Mouse (Mus musculus) MEL (cell line): Measurements from ENCODE around the gene Tjp3. TPM values are rescaled to one million over a fixed set of nuclear protein-coding genes. Genes with fewer than 3 reads are reported as not detected.
A peak's percentile ranks its signal among the peaks of the same experiment; 100 is the strongest.

ENCODE experiments used
- DNase-seq: peaks from one replicate; pipeline ENCODE4 v3.0.0; 2011; ENCODE audit warnings: low read depth, low spot score
- H3K27ac ChIP-seq: 2 replicates; pipeline ENCODE4 v1.5.1; 2012; ENCODE audit warnings: low read depth, mild to moderate bottlenecking, control low read depth, low read length, moderate library complexity; ENCODE audit not compliant: control insufficient read depth
- H3K27me3 ChIP-seq, 2 experiments: fragments of 150-350 bp in 1 of 2; sonication (generic) in 1 of 2; 2 replicates each; pipeline ENCODE4 v1.6.1; 2012; ENCODE audit warnings: low read length in 2 of 2, mild to moderate bottlenecking in 2 of 2, improper control_type of control experiment in 1 of 2, moderate library complexity in 1 of 2; ENCODE audit not compliant: insufficient read depth in 2 of 2, control insufficient read depth in 1 of 2
- H3K36me3 ChIP-seq, 2 experiments: 2 replicates each; pipeline ENCODE4 v1.6.1; 2012 to 2014; ENCODE audit warnings: low read length in 2 of 2, improper control_type of control experiment in 1 of 2, inconsistent platforms in 1 of 2, mild to moderate bottlenecking in 1 of 2; ENCODE audit not compliant: insufficient read depth in 2 of 2, control insufficient read depth in 1 of 2
- H3K4me1 ChIP-seq, 2 experiments: fragments of 150-350 bp in 1 of 2; sonication (generic) in 1 of 2; 2 replicates each; pipeline ENCODE4 v1.6.1; 2012; ENCODE audit warnings: low read length in 2 of 2, improper control_type of control experiment in 1 of 2, mild to moderate bottlenecking in 1 of 2; ENCODE audit not compliant: insufficient read depth in 2 of 2, control insufficient read depth in 1 of 2
- H3K4me3 ChIP-seq, 2 experiments: fragments of 150-350 bp in 1 of 2; sonication (generic) in 1 of 2; 2 replicates each; pipeline ENCODE4 v1.5.1; 2012; ENCODE audit warnings: low read depth in 2 of 2, low read length in 2 of 2, mild to moderate bottlenecking in 2 of 2, moderate library complexity in 2 of 2, control low read depth in 1 of 2, improper control_type of control experiment in 1 of 2; ENCODE audit not compliant: control insufficient read depth in 1 of 2, insufficient read depth in 1 of 2
- H3K79me2 ChIP-seq: 2 replicates; pipeline ENCODE4 v1.6.1; 2012; ENCODE audit warnings: mild to moderate bottlenecking, low read length, moderate library complexity; ENCODE audit not compliant: control insufficient read depth, poor library complexity, insufficient read depth
- H3K9ac ChIP-seq: 2 replicates; pipeline ENCODE4 v1.6.1; 2012; ENCODE audit warnings: low read depth, mild to moderate bottlenecking, control low read depth, low read length, moderate library complexity; ENCODE audit not compliant: control insufficient read depth, poor library complexity, severe bottlenecking
- H3K9me3 ChIP-seq: fragments of 150-350 bp; sonication (generic); replicated peaks from 2 replicates; pipeline ENCODE4 v1.6.1; 2012; ENCODE audit warnings: mild to moderate bottlenecking, low read length, improper control_type of control experiment, moderate library complexity; ENCODE audit not compliant: insufficient read depth
- BHLHE40 ChIP-seq: IDR thresholded peaks from 2 replicates; pipeline ENCODE4 v1.6.1; 2012; ENCODE audit warnings: low read depth, mild to moderate bottlenecking, inconsistent platforms, low read length, improper control_type of control experiment, borderline replicate concordance
- CHD1 ChIP-seq: IDR thresholded peaks from 2 replicates; pipeline ENCODE4 v1.6.1; 2012; ENCODE audit warnings: low read depth, mild to moderate bottlenecking, inconsistent platforms, low read length, improper control_type of control experiment
- E2F4 ChIP-seq: IDR thresholded peaks from 2 replicates; pipeline ENCODE4 v1.6.1; 2011; ENCODE audit warnings: low read depth, low read length, improper control_type of control experiment, borderline replicate concordance
- ELF1 ChIP-seq: IDR thresholded peaks from 2 replicates; pipeline ENCODE4 v1.6.1; 2014; ENCODE audit warnings: low read depth, mild to moderate bottlenecking, inconsistent platforms, low read length, improper control_type of control experiment, moderate library complexity
- EP300 ChIP-seq, 2 experiments: IDR thresholded peaks; 2 replicates each; pipeline ENCODE4 v1.6.1; 2011; ENCODE audit warnings: improper control_type of control experiment in 2 of 2, low read length in 2 of 2, low read depth in 1 of 2, mild to moderate bottlenecking in 1 of 2
- GATA1 ChIP-seq: IDR thresholded peaks from 2 replicates; pipeline ENCODE4 v1.6.1; 2011; ENCODE audit warnings: low read depth, low read length, improper control_type of control experiment
- HCFC1 ChIP-seq: IDR thresholded peaks from 2 replicates; pipeline ENCODE4 v1.6.1; 2012; ENCODE audit warnings: low read depth, mild to moderate bottlenecking, inconsistent platforms, low read length, improper control_type of control experiment, moderate library complexity
- JUND ChIP-seq: IDR thresholded peaks from 2 replicates; pipeline ENCODE4 v1.6.1; 2011; ENCODE audit warnings: low read depth, mild to moderate bottlenecking, improper control_type of control experiment, low read length
- KAT2A ChIP-seq: conservative IDR thresholded peaks from 2 replicates; pipeline ENCODE4 v1.6.1; 2012; ENCODE audit warnings: low read depth, low read length, improper control_type of control experiment, inconsistent platforms
- MAFK ChIP-seq: IDR thresholded peaks from 2 replicates; pipeline ENCODE4 v1.6.1; 2011; ENCODE audit warnings: low read depth, mild to moderate bottlenecking, low read length, improper control_type of control experiment, borderline replicate concordance
- MAX ChIP-seq: IDR thresholded peaks from 2 replicates; pipeline ENCODE4 v1.6.1; 2011; ENCODE audit warnings: low read length, improper control_type of control experiment
- MAZ ChIP-seq: IDR thresholded peaks from 2 replicates; pipeline ENCODE4 v1.6.1; 2012; ENCODE audit warnings: low read depth, mild to moderate bottlenecking, inconsistent platforms, low read length, improper control_type of control experiment
- MEF2A ChIP-seq: IDR thresholded peaks from 2 replicates; pipeline ENCODE4 v1.6.1; 2014; ENCODE audit warnings: low read depth, mild to moderate bottlenecking, inconsistent platforms, low read length, improper control_type of control experiment; ENCODE audit not compliant: poor library complexity, insufficient replicate concordance, severe bottlenecking; ENCODE audit errors: extremely low read depth
- MXI1 ChIP-seq: IDR thresholded peaks from 2 replicates; pipeline ENCODE4 v1.6.1; 2011; ENCODE audit warnings: mild to moderate bottlenecking, low read depth, low read length, improper control_type of control experiment
- MYB ChIP-seq: IDR thresholded peaks from 2 replicates; pipeline ENCODE4 v1.6.1; 2011; ENCODE audit warnings: mild to moderate bottlenecking, low read depth, low read length, improper control_type of control experiment
- MYC ChIP-seq: IDR thresholded peaks from 2 replicates; pipeline ENCODE4 v1.6.1; 2011; ENCODE audit warnings: low read depth, mild to moderate bottlenecking, low read length, improper control_type of control experiment, moderate library complexity
- NELFE ChIP-seq: IDR thresholded peaks from 2 replicates; pipeline ENCODE4 v1.6.1; 2011; ENCODE audit warnings: low read depth, low read length, improper control_type of control experiment
- NRF1 ChIP-seq: IDR thresholded peaks from 2 replicates; pipeline ENCODE4 v1.6.1; 2014; ENCODE audit warnings: low read depth, mild to moderate bottlenecking, inconsistent platforms, low read length, improper control_type of control experiment, moderate library complexity; ENCODE audit not compliant: poor library complexity, insufficient read depth, severe bottlenecking
- POLR2A ChIP-seq, 2 experiments: IDR thresholded peaks; 2 replicates each; pipeline ENCODE4 v1.6.1; 2011 to 2012; ENCODE audit warnings: low read length in 2 of 2, mild to moderate bottlenecking in 2 of 2, control low read depth in 1 of 2, improper control_type of control experiment in 1 of 2, low read depth in 1 of 2, moderate library complexity in 1 of 2; ENCODE audit not compliant: control insufficient read depth in 1 of 2, insufficient read depth in 1 of 2, poor library complexity in 1 of 2
- POLR2AphosphoS2 ChIP-seq: IDR thresholded peaks from 2 replicates; pipeline ENCODE4 v1.6.1; 2011; ENCODE audit warnings: low read length, improper control_type of control experiment
- POLR2AphosphoS5 ChIP-seq: IDR thresholded peaks from 2 replicates; pipeline ENCODE4 v1.6.1; 2012; ENCODE audit warnings: low read depth, borderline replicate concordance, mild to moderate bottlenecking, inconsistent platforms, low read length, moderate library complexity, mixed read lengths
- RCOR1 ChIP-seq: IDR thresholded peaks from 2 replicates; pipeline ENCODE4 v1.6.1; 2012; ENCODE audit warnings: low read depth, mild to moderate bottlenecking, inconsistent platforms, low read length, improper control_type of control experiment
- SIN3A ChIP-seq: IDR thresholded peaks from 2 replicates; pipeline ENCODE4 v1.6.1; 2012; ENCODE audit warnings: low read length, improper control_type of control experiment, inconsistent platforms
- SMC3 ChIP-seq: IDR thresholded peaks from 2 replicates; pipeline ENCODE4 v1.6.1; 2011; ENCODE audit warnings: low read depth, low read length, improper control_type of control experiment
- TCF12 ChIP-seq: IDR thresholded peaks from 2 replicates; pipeline ENCODE4 v1.6.1; 2014; ENCODE audit warnings: low read depth, mild to moderate bottlenecking, inconsistent platforms, low read length, improper control_type of control experiment, moderate library complexity
- USF1 ChIP-seq: IDR thresholded peaks from 2 replicates; pipeline ENCODE4 v1.6.1; 2014; ENCODE audit warnings: low read depth, mild to moderate bottlenecking, inconsistent platforms, low read length, improper control_type of control experiment, moderate library complexity
- USF2 ChIP-seq, 2 experiments: IDR thresholded peaks; 2 replicates each; pipeline ENCODE4 v1.6.1; 2011 to 2012; ENCODE audit warnings: improper control_type of control experiment in 2 of 2, low read length in 2 of 2, borderline replicate concordance in 1 of 2, inconsistent platforms in 1 of 2, low read depth in 1 of 2, mild to moderate bottlenecking in 1 of 2; ENCODE audit not compliant: insufficient read depth in 1 of 2
- ZC3H11A ChIP-seq: IDR thresholded peaks from 2 replicates; pipeline ENCODE4 v1.6.1; 2012; ENCODE audit warnings: low read depth, mild to moderate bottlenecking, inconsistent platforms, low read length, improper control_type of control experiment
- ZNF384 ChIP-seq: IDR thresholded peaks from 2 replicates; pipeline ENCODE4 v1.6.1; 2012; ENCODE audit warnings: low read depth, mild to moderate bottlenecking, inconsistent platforms, low read length, improper control_type of control experiment
- polyA plus RNA-seq, 2 experiments: library from polyadenylated mRNA; stranded (reverse) in 1 of 2; unstranded in 1 of 2; fragments of >175 nt in 1 of 2; fragments of >200 nt in 1 of 2; gene quantifications; 2 replicates each; pipeline versions ENCODE4 v1.2.1 to v1.2.4; 2012; ENCODE audit warnings: low replicate concordance in 2 of 2, low read depth in 1 of 2; ENCODE audit not compliant: insufficient read length in 2 of 2, insufficient read depth in 1 of 2, missing spikeins in 1 of 2
- total RNA-seq: library from RNA; depleted of rRNA; stranded (reverse); fragments of 300-350 nt; gene quantifications from 2 replicates; pipeline ENCODE4 v1.2.3, GENCODE M21; 2012

Tjp3 gene
- total and polyA plus RNA-seq, 3 experiments = 2.9 to 4.9 TPM; not detected in 1

GRCm38 (mm10) chr10:81268643-81269412 is 22.6 kb downstream of the Tjp3 start:
- TF ChIP-seq USF2 (IDR thresholded peaks at IDR 0.05; ENCODE audit: borderline replicate concordance in 1 of 2, insufficient read depth in 1 of 2, low read depth in 1 of 2, low read length in 2 of 2) = no peak
- TF ChIP-seq MXI1 = no peak
- no peak for TF ChIP-seq JUND
- no peak for TF ChIP-seq MAFK
- no peak for TF ChIP-seq BHLHE40
- no peak for TF ChIP-seq E2F4
- TF ChIP-seq ZC3H11A = no peak
- no peak for TF ChIP-seq MEF2A
- TF ChIP-seq MYB = no peak
- no peak for TF ChIP-seq USF1
- TF ChIP-seq RCOR1 = no peak
- no peak for TF ChIP-seq GATA1
- TF ChIP-seq ZNF384 = no peak
- TF ChIP-seq EP300 (IDR thresholded peaks at IDR 0.05; ENCODE audit: low read depth in 1 of 2, low read length in 2 of 2) = no peak
- TF ChIP-seq POLR2AphosphoS5 = no peak
- TF ChIP-seq ELF1 = no peak
- H3K9me3 ChIP-seq = no peaks in the 10 kb centered on the region
- H3K36me3 ChIP-seq = peaks cover 0 to 2% of the 10 kb centered on the region in 2 experiments; a peak in 2 of 4 replicates
- H3K4me1 ChIP-seq = peaks cover 4 to 18% of the 10 kb centered on the region in 2 experiments; a peak in 3 of 4 replicates
- H3K4me3 ChIP-seq = peak overlapping the region; percentile 81 to 100
- H3K27me3 ChIP-seq = no peaks in the 10 kb centered on the region
- peak overlapping the region; percentile 81 for H3K9ac ChIP-seq
- H3K27ac ChIP-seq = no peak overlapping the region
- peaks cover 21% of the 10 kb centered on the region for H3K79me2 ChIP-seq
- no peak for DNase-seq

DNA sequence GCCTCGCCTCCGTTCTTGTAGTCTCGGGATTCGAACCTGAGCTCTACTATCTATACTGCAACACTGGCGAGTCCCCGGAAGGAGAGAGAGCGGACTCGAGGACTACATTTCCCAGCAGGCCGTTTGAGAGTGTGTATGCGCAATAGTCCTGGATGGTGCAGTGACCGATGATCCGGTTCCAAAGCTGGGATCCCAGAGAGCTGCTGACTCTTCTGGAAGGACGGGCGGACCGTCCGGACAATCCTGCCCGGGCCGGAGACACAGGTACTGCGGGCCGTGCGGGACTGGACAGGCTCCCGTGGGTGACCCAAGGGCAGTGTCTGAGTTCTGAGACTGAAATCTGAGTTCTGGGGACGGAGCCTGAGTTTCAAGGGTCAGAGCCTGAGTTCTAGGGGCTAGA is 23.3 kb downstream of the Tjp3 start:
- Histone ChIP-seq H3K27me3 (no peaks in the 10 kb centered on the region), H3K9ac (peak overlapping the region; percentile 81), H3K4me1 (peaks cover 4 to 18% of the 10 kb centered on the region in 2 experiments; a peak in 3 of 4 replicates), H3K27ac (no peak overlapping the region), H3K79me2 (peaks cover 21% of the 10 kb centered on the region), H3K36me3 (peaks cover 0 to 2% of the 10 kb centered on the region in 2 experiments; a peak in 2 of 4 replicates), H3K9me3 (no peaks in the 10 kb centered on the region), H3K4me3 (peak overlapping the region; percentile 81 to 100)
- DNase-seq = peak; percentile 93
- TF ChIP-seq POLR2A (IDR thresholded peaks at IDR 0.05; ENCODE audit: control insufficient read depth in 1 of 2, insufficient read depth in 1 of 2, low read depth in 1 of 2, low read length in 2 of 2, poor library complexity in 1 of 2) (peak in 1 of 2 experiments; percentile 79; a peak in 3 of 4 replicates), TCF12 (peak; percentile 52; the same call in 1 of the 2 replicates), SMC3 (no peak), MYB (no peak), MAZ (no peak), MYC (peak; percentile 46; the same call in 1 of the 2 replicates), POLR2AphosphoS2 (peak; percentile 35; the same call in 1 of the 2 replicates), MXI1 (peak; percentile 75; the same call in 1 of the 2 replicates), KAT2A (peak; percentile 87; the same call in 1 of the 2 replicates), ELF1 (peak; percentile 95), NELFE (peak; percentile 58), BHLHE40 (peak; percentile 67; the same call in 1 of the 2 replicates), HCFC1 (peak; percentile 99), MAX (no peak), CHD1 (no peak), GATA1 (no peak), SIN3A (peak; percentile 90), NRF1 (peak; percentile 80), POLR2AphosphoS5 (no peak)
